Mouse (Mus musculus) midbrain, embryonic 11.5 days (tissue): ENCODE data around the gene Rab8b. TPM values are rescaled to one million over a fixed set of nuclear protein-coding genes. Genes with fewer than 3 reads are reported as not detected.
"Not testable (repeated sequence)": the region's sequence is repeated elsewhere in the genome, so short reads cannot be mapped to it uniquely, and the experiment has no call there.

Experiments used
- ATAC-seq: fragments of 200-750 bp; cut with Nextera tagmentation; 2 replicates; pipeline ENCODE4 v1.8.0; 2017; ENCODE audit warnings: moderate TSS enrichment, moderate library complexity; ENCODE audit not compliant: low FRiP score
- DNase-seq: peaks from one replicate; pipeline ENCODE4 v3.0.0; 2015; ENCODE audit warnings: low spot score; ENCODE audit errors: missing footprints
- H3K27ac ChIP-seq: fragments of 300-500 bp; sonication (generic); 2 replicates; pipeline ENCODE4 v1.5.1; 2014; ENCODE audit warnings: low read depth, low read length
- H3K27me3 ChIP-seq: fragments of 300-500 bp; sonication (generic); 2 replicates; pipeline ENCODE4 v1.6.1; 2014; ENCODE audit warnings: mild to moderate bottlenecking, low read length, moderate library complexity, mixed read lengths; ENCODE audit not compliant: control insufficient read depth, insufficient read depth
- H3K36me3 ChIP-seq: fragments of 300-500 bp; sonication (generic); 2 replicates; pipeline ENCODE4 v1.6.1; 2014; ENCODE audit warnings: mild to moderate bottlenecking, low read length, moderate library complexity, mixed read lengths; ENCODE audit not compliant: control insufficient read depth, insufficient read depth
- H3K4me1 ChIP-seq: fragments of 300-500 bp; sonication (generic); 2 replicates; pipeline ENCODE4 v1.6.1; 2014; ENCODE audit warnings: low read length; ENCODE audit not compliant: control insufficient read depth, insufficient read depth
- H3K4me2 ChIP-seq: fragments of 300-500 bp; sonication (generic); 2 replicates; pipeline ENCODE4 v1.6.1; 2014; ENCODE audit warnings: mild to moderate bottlenecking, moderate library complexity
- H3K4me3 ChIP-seq: fragments of 300-500 bp; sonication (generic); 2 replicates; pipeline ENCODE4 v1.5.1; 2014; ENCODE audit warnings: low read depth, low read length
- H3K9ac ChIP-seq: fragments of 300-500 bp; sonication (generic); 2 replicates; pipeline ENCODE4 v1.6.1; 2014; ENCODE audit warnings: low read length
- H3K9me3 ChIP-seq: fragments of 300-500 bp; sonication (generic); 2 replicates; pipeline ENCODE4 v1.6.1; 2016; ENCODE audit warnings: low read length; ENCODE audit not compliant: control insufficient read depth
- WGBS: fragments of 180-500 bp; shearing (Covaris S2); extraction: QIAGEN DNeasy Blood & Tissue Kit; methylation state at CpG from one replicate; pipeline ENCODE4 v1.1.7; 2014; 5-methylcytosine and 5-hydroxymethylcytosine counted together
- polyA plus RNA-seq: library from polyadenylated mRNA; unstranded; fragments of >200 nt; fragmentation: Nextera tagmentation; extraction: Ambion mirVana; gene quantifications from 2 replicates; pipeline ENCODE4 v1.2.1, GENCODE M21; 2014

Gene Rab8b
- polyA plus RNA-seq, 1 experiment from 2014 or later = 29.5 TPM

DNA sequence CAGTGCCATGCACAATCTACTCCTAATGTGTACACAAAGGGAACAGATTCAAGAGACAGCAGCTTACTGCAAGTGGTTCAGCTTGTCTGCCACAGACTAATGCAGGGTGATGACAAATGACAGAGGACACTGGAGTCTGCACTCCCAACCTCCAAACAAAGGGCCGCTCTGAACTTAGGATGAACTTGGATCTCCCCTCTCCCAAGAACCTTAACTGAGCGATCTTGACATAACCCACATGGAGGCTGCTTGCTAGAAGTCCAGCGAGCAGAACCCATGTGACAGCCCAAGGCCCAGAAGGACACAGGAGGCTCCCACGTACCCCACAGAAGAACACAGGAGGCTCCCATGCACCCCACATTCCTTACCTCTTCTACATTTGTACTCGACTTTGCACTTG, 68.5 kb downstream of the Rab8b start:
- peaks cover 3% of the 10 kb centered on the region; the same call in 1 of the 2 replicates for H3K36me3 ChIP-seq
- 86% methylated on average over 5 of the region's 5 CpGs for WGBS
- H3K4me1 ChIP-seq = no peaks in the 10 kb centered on the region
- no peak overlapping the region for H3K4me3 ChIP-seq
- H3K9ac ChIP-seq = no peak overlapping the region
- H3K27me3 ChIP-seq = no peaks in the 10 kb centered on the region
- DNase-seq (no peak), ATAC-seq (no peak)
- no peak overlapping the region for H3K4me2 ChIP-seq
- no peaks in the 10 kb centered on the region for H3K9me3 ChIP-seq
- H3K27ac ChIP-seq = no peak overlapping the region

DNA sequence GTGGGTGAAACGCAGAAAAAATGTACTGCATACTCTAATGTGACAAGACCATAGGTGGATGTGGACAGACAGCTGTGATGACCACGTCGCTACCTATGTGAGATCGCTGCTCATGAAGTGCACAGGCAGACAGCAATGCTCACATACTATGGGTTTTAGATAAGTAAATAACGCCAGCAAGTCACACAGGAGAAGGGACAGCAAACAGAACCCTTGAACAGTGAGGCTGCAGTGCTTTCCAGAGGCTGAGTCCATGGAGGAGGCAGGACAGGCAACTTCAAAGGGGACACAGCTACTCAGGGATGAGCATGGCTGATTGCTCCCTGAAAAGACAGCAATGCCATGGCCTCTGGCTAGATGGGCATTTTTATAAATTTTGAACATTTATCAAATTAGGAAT, 72.7 kb downstream of the Rab8b start:
- Histone ChIP-seq H3K9me3 (no peaks in the 10 kb centered on the region), H3K27me3 (no peaks in the 10 kb centered on the region), H3K4me2 (no peak overlapping the region), H3K27ac (no peak overlapping the region), H3K4me1 (no peaks in the 10 kb centered on the region), H3K9ac (no peak overlapping the region), H3K4me3 (no peak overlapping the region), H3K36me3 (peaks cover 3% of the 10 kb centered on the region; the same call in 1 of the 2 replicates)
- DNase-seq (no peak), ATAC-seq (no peak)
- 89% methylated on average over 5 of the region's 5 CpGs for WGBS

DNA sequence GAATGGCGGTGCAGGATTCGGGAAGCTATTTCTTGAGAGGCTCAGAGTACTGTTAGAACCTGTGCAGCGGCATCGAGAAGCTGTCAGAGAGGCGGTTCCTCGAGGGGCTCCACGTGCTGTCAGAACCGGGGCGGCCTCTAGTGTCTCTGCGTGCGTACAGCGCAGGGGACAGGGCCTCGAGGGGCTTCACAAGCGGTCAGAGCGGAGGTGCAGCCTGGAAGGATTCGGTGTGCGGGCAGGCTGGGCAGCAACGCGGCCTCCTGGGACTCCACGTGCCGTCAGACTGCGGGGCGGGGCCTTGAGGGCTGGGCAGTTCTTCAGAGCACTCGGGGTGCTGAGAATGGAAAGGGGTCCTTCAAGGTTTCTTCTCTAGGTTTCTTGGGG, 84.4 kb downstream of the Rab8b start:
- peaks cover 6% of the 10 kb centered on the region for H3K27me3 ChIP-seq
- H3K27ac ChIP-seq = no peak overlapping the region
- DNase-seq (no peak), ATAC-seq (peak; percentile 73)
- no peaks in the 10 kb centered on the region for H3K36me3 ChIP-seq
- under 1% methylated on average over 24 of the region's 24 CpGs for WGBS
- H3K9me3 ChIP-seq = no peaks in the 10 kb centered on the region
- peak overlapping the region; percentile 47 for H3K4me3 ChIP-seq
- H3K4me1 ChIP-seq = peaks cover 10% of the 10 kb centered on the region
- peak overlapping the region; percentile 51; the same call in 1 of the 2 replicates for H3K9ac ChIP-seq
- H3K4me2 ChIP-seq = peak overlapping the region; percentile 94

DNA sequence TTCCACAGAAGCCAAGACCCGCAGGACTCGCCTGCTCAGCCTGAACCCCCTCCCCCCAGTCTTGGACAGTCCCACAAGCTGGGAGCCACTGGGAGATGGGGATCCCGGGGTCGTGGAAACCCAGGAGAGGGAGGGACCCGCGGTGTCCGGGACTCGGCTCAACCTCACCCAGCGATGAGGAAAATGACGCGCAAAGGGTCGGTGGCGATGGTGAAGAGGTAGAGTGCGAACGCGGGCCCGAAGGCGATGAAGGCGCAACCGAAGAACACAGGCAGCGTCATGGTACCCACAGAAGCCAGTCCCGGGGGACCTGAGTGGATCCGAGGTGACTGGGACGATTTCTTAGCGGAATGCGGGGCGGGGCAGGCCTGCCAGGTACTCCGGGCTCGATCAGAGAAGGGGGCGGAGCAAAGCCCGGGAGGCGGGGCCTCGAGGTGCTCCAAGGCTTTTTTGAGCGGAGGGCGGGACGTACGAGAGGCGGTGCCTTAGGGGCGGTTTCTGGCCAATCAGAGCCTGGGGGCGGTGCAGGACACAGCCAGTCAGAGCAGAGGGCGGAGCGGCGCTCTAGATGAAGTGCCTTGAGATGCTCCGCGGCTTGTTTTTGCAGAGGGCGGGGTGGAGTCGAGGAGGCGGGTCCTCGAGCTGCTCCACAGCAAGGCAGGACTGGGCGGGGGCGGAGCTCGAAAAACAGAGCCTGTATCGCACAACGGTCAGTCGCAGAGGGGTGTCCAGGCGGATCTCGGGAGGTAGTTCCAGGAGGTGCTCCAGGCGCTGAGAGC, 85.0 kb downstream of the Rab8b start, which contains the start of gene Aph1c:
TSS of gene Aph1c (minus strand) at position 409 of the 779 bp plus-strand sequence.
- peak; percentile 100 for ATAC-seq
- Histone ChIP-seq H3K4me2 (peak within 1 kb of the TSS; percentile 94), H3K9ac (peak within 1 kb of the TSS; percentile 51), H3K4me1 (peaks cover 10% of the 10 kb centered on the region), H3K9me3 (no peaks in the 10 kb centered on the region), H3K4me3 (peak within 1 kb of the TSS; percentile 47), H3K27ac (no peak within 1 kb of the TSS), H3K36me3 (no peaks in the 10 kb centered on the region), H3K27me3 (peaks cover 6% of the 10 kb centered on the region)
- under 1% methylated on average over 58 of the region's 58 CpGs for WGBS
- DNase-seq = peak; percentile 100

DNA sequence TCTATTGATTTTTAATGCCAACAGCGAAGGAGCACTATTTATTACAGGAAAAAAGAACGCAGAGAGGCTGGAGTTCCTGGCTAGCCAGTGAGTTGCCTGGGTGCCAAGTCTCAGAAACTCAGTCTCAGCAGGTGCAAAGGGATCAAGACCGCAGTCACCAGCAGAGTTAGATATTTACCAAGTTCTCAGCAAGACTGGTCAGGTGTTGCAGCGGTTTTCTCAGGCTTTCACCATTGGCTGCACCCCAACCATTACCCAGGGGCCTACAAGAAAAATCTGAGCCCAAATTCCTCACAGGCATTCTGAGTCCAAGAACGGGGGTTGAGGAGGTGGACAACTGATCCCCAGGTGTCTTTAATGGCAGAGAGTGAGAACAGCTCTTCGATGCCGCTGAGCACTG, 85.6 kb downstream of the Rab8b start:
- Histone ChIP-seq H3K36me3 (no peaks in the 10 kb centered on the region), H3K27me3 (peaks cover 6% of the 10 kb centered on the region), H3K9me3 (no peaks in the 10 kb centered on the region), H3K9ac (no peak overlapping the region), H3K4me1 (peaks cover 10% of the 10 kb centered on the region), H3K4me3 (peak overlapping the region; percentile 47), H3K4me2 (peak overlapping the region; percentile 94), H3K27ac (no peak overlapping the region)
- WGBS = 15% methylated on average over 7 of the region's 7 CpGs
- DNase-seq (no peak), ATAC-seq (no peak)

DNA sequence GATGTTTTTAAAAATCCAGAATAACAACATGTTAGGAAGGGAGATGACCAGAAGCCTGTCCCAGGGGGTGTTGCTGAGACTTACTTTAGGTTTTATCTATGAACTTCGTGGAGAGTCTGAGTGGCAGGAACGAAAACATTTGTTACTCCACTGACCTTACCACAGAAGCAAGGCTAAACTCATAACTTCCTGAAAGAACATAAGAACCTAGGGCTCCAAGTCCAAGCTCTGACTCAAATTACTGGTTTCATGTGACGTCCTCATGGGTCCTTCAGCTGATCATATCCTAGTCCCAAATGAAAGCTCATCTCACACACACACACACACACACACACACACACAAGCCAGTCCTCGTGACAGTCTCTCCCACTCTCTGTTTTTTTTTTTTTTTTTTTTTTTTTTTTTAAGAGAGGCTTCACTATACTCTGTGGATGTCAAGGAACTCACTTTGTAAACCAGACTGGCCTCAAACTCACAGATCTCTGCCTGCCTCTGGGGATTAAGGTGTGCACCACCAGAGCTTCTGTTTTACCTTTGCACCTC, 87.0 kb downstream of the Rab8b start:
- peaks cover 6% of the 10 kb centered on the region for H3K27me3 ChIP-seq
- H3K36me3 ChIP-seq = no peaks in the 10 kb centered on the region
- DNase-seq (no peak), ATAC-seq (no peak)
- WGBS = 66% methylated on average over 4 of the region's 4 CpGs
- peaks cover 10% of the 10 kb centered on the region for H3K4me1 ChIP-seq
- no peak overlapping the region for H3K4me3 ChIP-seq
- no peak overlapping the region for H3K27ac ChIP-seq
- H3K9ac ChIP-seq = no peak overlapping the region
- no peak overlapping the region for H3K4me2 ChIP-seq
- H3K9me3 ChIP-seq = no peaks in the 10 kb centered on the region

DNA sequence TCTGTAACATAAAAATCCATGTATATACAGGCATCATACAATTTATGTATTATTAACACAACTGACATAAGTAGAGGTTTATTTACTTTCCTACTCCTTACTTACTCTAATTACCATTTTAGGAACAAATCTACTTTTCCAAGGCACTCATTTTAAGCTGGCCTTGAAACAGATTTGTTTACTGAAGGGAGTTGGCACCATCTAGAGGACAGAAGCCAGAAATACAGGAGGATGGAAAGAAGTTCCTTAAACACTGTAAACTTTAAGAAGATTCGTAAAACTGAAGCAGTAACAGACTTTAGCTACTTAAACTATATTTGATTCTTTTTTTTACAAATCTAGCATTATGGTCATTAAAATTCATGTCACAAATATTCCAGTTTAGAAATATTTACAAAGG, 93.5 kb downstream of the Rab8b start:
- H3K27ac ChIP-seq = no peak overlapping the region
- H3K9ac ChIP-seq = no peak overlapping the region
- no peak overlapping the region for H3K4me3 ChIP-seq
- DNase-seq = peak; percentile 92
- H3K4me1 ChIP-seq = no peaks in the 10 kb centered on the region
- no peaks in the 10 kb centered on the region for H3K9me3 ChIP-seq
- H3K4me2 ChIP-seq = no peak overlapping the region
- H3K27me3 ChIP-seq = no peaks in the 10 kb centered on the region
- no peaks in the 10 kb centered on the region for H3K36me3 ChIP-seq
- WGBS = 46% methylated on average over 1 of the region's 1 CpGs
- no peak for ATAC-seq

DNA sequence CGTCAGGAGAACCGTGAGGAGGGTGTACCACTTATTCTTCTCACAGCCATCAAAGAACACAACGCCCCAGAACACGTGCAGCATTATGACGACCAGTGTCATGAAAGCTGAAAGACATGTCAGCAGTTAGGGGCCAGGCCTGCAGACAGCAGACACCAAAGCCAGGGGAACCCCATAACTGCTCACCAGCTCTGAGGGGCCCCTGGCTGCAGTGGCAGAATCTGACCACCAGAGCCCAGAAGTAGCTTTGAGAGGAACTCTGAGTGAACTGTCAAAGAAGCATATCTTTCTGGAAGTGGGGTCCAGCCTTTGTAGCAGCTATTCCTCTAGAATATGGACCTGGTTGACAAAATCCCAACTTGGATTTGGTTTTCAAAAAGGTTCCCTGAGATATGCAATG, 97.2 kb downstream of the Rab8b start:
- not testable (repeated sequence) for H3K27ac ChIP-seq, H3K4me1 ChIP-seq, H3K27me3 ChIP-seq, H3K9ac ChIP-seq, DNase-seq, H3K9me3 ChIP-seq, H3K4me2 ChIP-seq, H3K36me3 ChIP-seq, ATAC-seq, H3K4me3 ChIP-seq
- no CpG with 5 or more reads among the region's 5 CpGs for WGBS

DNA sequence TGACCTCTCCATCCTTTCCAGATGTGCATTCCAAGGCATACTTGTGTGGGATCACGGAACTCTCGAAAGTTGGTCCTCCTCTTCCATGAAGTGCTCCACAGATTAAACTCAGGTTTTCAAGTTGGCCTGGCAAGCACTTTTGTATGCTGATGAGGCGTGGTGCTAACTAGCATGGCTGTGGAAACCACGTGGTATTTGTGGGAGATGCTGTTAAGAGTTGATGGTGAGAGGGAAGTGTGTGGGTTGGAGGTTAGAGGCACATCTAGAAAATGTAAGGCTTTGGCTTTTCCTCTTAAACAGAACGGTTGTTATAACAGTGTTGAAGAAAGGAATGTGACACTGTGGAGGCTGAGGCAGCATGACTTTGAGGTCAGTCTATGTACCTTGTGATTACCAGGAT, 98.5 kb downstream of the Rab8b start:
- ATAC-seq = no peak
- no peak overlapping the region for H3K27ac ChIP-seq

More for the DNA sequence above, 98.5 kb downstream of the Rab8b start:
- no peak overlapping the region for H3K4me3 ChIP-seq
- WGBS = 81% methylated on average over 5 of the region's 5 CpGs
- no peak overlapping the region for H3K4me2 ChIP-seq
- H3K9me3 ChIP-seq = no peaks in the 10 kb centered on the region
- no peaks in the 10 kb centered on the region for H3K36me3 ChIP-seq
- DNase-seq = no peak
- no peaks in the 10 kb centered on the region for H3K27me3 ChIP-seq
- no peak overlapping the region for H3K9ac ChIP-seq
- H3K4me1 ChIP-seq = no peaks in the 10 kb centered on the region
